Mouse (Mus musculus): ENCODE data around the gene Thap4. TPM values are rescaled to one million over a fixed set of nuclear protein-coding genes. Genes with fewer than 3 reads are reported as not detected.
A peak's percentile ranks its signal among the peaks of the same experiment; 100 is the strongest.

Thap4 gene
- total and polyA plus RNA-seq, 2 experiments from 2014 or later, result 53.9 to 57.2 TPM

GRCm38 (mm10) chr1:93746179-93746578, 8.5 kb downstream of the Thap4 start:
- no peaks in the 10 kb centered on the region for H3K27me3 ChIP-seq (ENCODE audit: control insufficient read depth, insufficient read depth, low read length)
- no peak overlapping the region for H3K4me3 ChIP-seq (ENCODE audit: low read depth, low read length)
- no peak for DNase-seq (ENCODE audit: low spot score)
- no peaks in the 10 kb centered on the region for H3K9me3 ChIP-seq (replicated peaks; ENCODE audit: control insufficient read depth, low read length)
- no peak for ATAC-seq (ENCODE audit: insufficient read depth, low read depth)
- H3K4me2 ChIP-seq (ENCODE audit: low read depth, low read length), result no peak overlapping the region
- H3K27ac ChIP-seq (ENCODE audit: low read depth), result no peak overlapping the region
- H3K36me3 ChIP-seq (replicated peaks; ENCODE audit: control insufficient read depth, insufficient read depth, low read length), result peaks cover 24% of the 10 kb centered on the region
- H3K4me1 ChIP-seq (ENCODE audit: control insufficient read depth, insufficient read depth), result peaks cover 13% of the 10 kb centered on the region
- no peak overlapping the region for H3K9ac ChIP-seq (replicated peaks; ENCODE audit: low read depth, low read length)
- TF ChIP-seq EP300 (IDR thresholded peaks at IDR 0.05; ENCODE audit: low read depth) (no peak), CTCF (IDR thresholded peaks at IDR 0.05; ENCODE audit: low read depth) (no peak)
- 58% methylated on average over 5 of the region's 5 CpGs for WGBS

GRCm38 (mm10) chr1:93742910-93743309, 11.8 kb downstream of the Thap4 start:
- Histone ChIP-seq H3K4me1 (ENCODE audit: control insufficient read depth, insufficient read depth) (peaks cover 13% of the 10 kb centered on the region), H3K27ac (ENCODE audit: low read depth) (no peak overlapping the region), H3K9me3 (replicated peaks; ENCODE audit: control insufficient read depth, low read length) (no peaks in the 10 kb centered on the region), H3K36me3 (replicated peaks; ENCODE audit: control insufficient read depth, insufficient read depth, low read length) (no peaks in the 10 kb centered on the region), H3K4me2 (ENCODE audit: low read depth, low read length) (no peak overlapping the region), H3K9ac (replicated peaks; ENCODE audit: low read depth, low read length) (no peak overlapping the region), H3K27me3 (ENCODE audit: control insufficient read depth, insufficient read depth, low read length) (no peaks in the 10 kb centered on the region), H3K4me3 (ENCODE audit: low read depth, low read length) (no peak overlapping the region)
- ATAC-seq (ENCODE audit: insufficient read depth, low read depth) (no peak), DNase-seq (ENCODE audit: low spot score) (no peak)
- TF ChIP-seq EP300 (IDR thresholded peaks at IDR 0.05; ENCODE audit: low read depth) (no peak), CTCF (IDR thresholded peaks at IDR 0.05; ENCODE audit: low read depth) (peak; percentile 20; the same call in 1 of the 2 replicates)

- Histone ChIP-seq H3K4me2 (ENCODE audit: low read depth, low read length) (peak overlapping the region; percentile 14), H3K27me3 (ENCODE audit: control insufficient read depth, insufficient read depth, low read length) (no peaks in the 10 kb centered on the region), H3K36me3 (replicated peaks; ENCODE audit: control insufficient read depth, insufficient read depth, low read length) (no peaks in the 10 kb centered on the region), H3K27ac (ENCODE audit: low read depth) (peak overlapping the region; percentile 32), H3K9me3 (replicated peaks; ENCODE audit: control insufficient read depth, low read length) (no peaks in the 10 kb centered on the region), H3K4me1 (ENCODE audit: control insufficient read depth, insufficient read depth) (peaks cover 13% of the 10 kb centered on the region), H3K9ac (replicated peaks; ENCODE audit: low read depth, low read length) (no peak overlapping the region), H3K4me3 (ENCODE audit: low read depth, low read length) (no peak overlapping the region)
- WGBS, result 6% methylated on average over 4 of the region's 4 CpGs
- no peak for DNase-seq (ENCODE audit: low spot score)
- TF ChIP-seq EP300 (IDR thresholded peaks at IDR 0.05; ENCODE audit: low read depth), result no peak
- no peak for TF ChIP-seq CTCF (IDR thresholded peaks at IDR 0.05; ENCODE audit: low read depth)
- 0 out of 2 replicates have a peak, but pooled peaks have one; percentile 30 for ATAC-seq (ENCODE audit: insufficient read depth, low read depth)
Measured at GRCm38 (mm10) chr1:93741987-93742386, 12.7 kb downstream of the Thap4 start.

- 80% methylated on average over 2 of the region's 2 CpGs for WGBS
Measured at GRCm38 (mm10) chr1:93740671-93741070, 14.0 kb downstream of the Thap4 start.

GRCm38 (mm10) chr1:93737711-93738110, 17.0 kb downstream of the Thap4 start:
- TF ChIP-seq CTCF (IDR thresholded peaks at IDR 0.05; ENCODE audit: low read depth) (no peak), EP300 (IDR thresholded peaks at IDR 0.05; ENCODE audit: low read depth) (no peak)
- DNase-seq (ENCODE audit: low spot score) (no peak), ATAC-seq (ENCODE audit: insufficient read depth, low read depth) (no peak)
- H3K27ac ChIP-seq (ENCODE audit: low read depth), result no peak overlapping the region
- H3K4me1 ChIP-seq (ENCODE audit: control insufficient read depth, insufficient read depth), result peaks cover 13% of the 10 kb centered on the region
- H3K9me3 ChIP-seq (replicated peaks; ENCODE audit: control insufficient read depth, low read length), result no peaks in the 10 kb centered on the region
- H3K36me3 ChIP-seq (replicated peaks; ENCODE audit: control insufficient read depth, insufficient read depth, low read length), result no peaks in the 10 kb centered on the region
- H3K9ac ChIP-seq (replicated peaks; ENCODE audit: low read depth, low read length), result no peak overlapping the region
- no peak overlapping the region for H3K4me2 ChIP-seq (ENCODE audit: low read depth, low read length)
- no peaks in the 10 kb centered on the region for H3K27me3 ChIP-seq (ENCODE audit: control insufficient read depth, insufficient read depth, low read length)
- no peak overlapping the region for H3K4me3 ChIP-seq (ENCODE audit: low read depth, low read length)
- WGBS, result 95% methylated on average over 5 of the region's 5 CpGs

More at GRCm38 (mm10) chr1:93740671-93741070, 14.0 kb downstream of the Thap4 start:
- Histone ChIP-seq H3K4me3 (ENCODE audit: low read depth, low read length) (no peak overlapping the region), H3K4me1 (ENCODE audit: control insufficient read depth, insufficient read depth) (peaks cover 13% of the 10 kb centered on the region), H3K27me3 (ENCODE audit: control insufficient read depth, insufficient read depth, low read length) (no peaks in the 10 kb centered on the region), H3K36me3 (replicated peaks; ENCODE audit: control insufficient read depth, insufficient read depth, low read length) (no peaks in the 10 kb centered on the region), H3K4me2 (ENCODE audit: low read depth, low read length) (no peak overlapping the region), H3K9ac (replicated peaks; ENCODE audit: low read depth, low read length) (no peak overlapping the region), H3K27ac (ENCODE audit: low read depth) (no peak overlapping the region), H3K9me3 (replicated peaks; ENCODE audit: control insufficient read depth, low read length) (no peaks in the 10 kb centered on the region)
- TF ChIP-seq EP300 (IDR thresholded peaks at IDR 0.05; ENCODE audit: low read depth) (no peak), CTCF (IDR thresholded peaks at IDR 0.05; ENCODE audit: low read depth) (no peak)
- DNase-seq (ENCODE audit: low spot score) (no peak), ATAC-seq (ENCODE audit: insufficient read depth, low read depth) (no peak)

GRCm38 (mm10) chr1:93735859-93736258, 18.8 kb downstream of the Thap4 start:
- Histone ChIP-seq H3K4me1 (ENCODE audit: control insufficient read depth, insufficient read depth) (peaks cover 8% of the 10 kb centered on the region), H3K9ac (replicated peaks; ENCODE audit: low read depth, low read length) (no peak overlapping the region), H3K9me3 (replicated peaks; ENCODE audit: control insufficient read depth, low read length) (no peaks in the 10 kb centered on the region), H3K4me3 (ENCODE audit: low read depth, low read length) (no peak overlapping the region), H3K36me3 (replicated peaks; ENCODE audit: control insufficient read depth, insufficient read depth, low read length) (no peaks in the 10 kb centered on the region), H3K27me3 (ENCODE audit: control insufficient read depth, insufficient read depth, low read length) (no peaks in the 10 kb centered on the region), H3K27ac (ENCODE audit: low read depth) (no peak overlapping the region), H3K4me2 (ENCODE audit: low read depth, low read length) (no peak overlapping the region)
- DNase-seq (ENCODE audit: low spot score), result no peak
- WGBS, result 81% methylated on average over 3 of the region's 3 CpGs
- no peak for ATAC-seq (ENCODE audit: insufficient read depth, low read depth)
- TF ChIP-seq EP300 (IDR thresholded peaks at IDR 0.05; ENCODE audit: low read depth) (no peak), CTCF (IDR thresholded peaks at IDR 0.05; ENCODE audit: low read depth) (no peak)
